Mouse (Mus musculus) inflammation-experienced regulatory T-cells, adult 6 months (primary cell): ENCODE data around the gene Srcin1. TPM values are rescaled to one million over a fixed set of nuclear protein-coding genes. Genes with fewer than 3 reads are reported as not detected.

Experiments used
- ATAC-seq: one replicate; pipeline ENCODE4 v1.8.0; 2017
- polyA plus RNA-seq, 3 experiments: library from polyadenylated mRNA; unstranded; fragments of 100-300 nt; shearing (Covaris generic); gene quantifications; one replicate each; pipeline ENCODE4 v1.2.1; 2017

Srcin1 gene
- polyA plus RNA-seq, 3 experiments from 2014 or later: not detected

DNA sequence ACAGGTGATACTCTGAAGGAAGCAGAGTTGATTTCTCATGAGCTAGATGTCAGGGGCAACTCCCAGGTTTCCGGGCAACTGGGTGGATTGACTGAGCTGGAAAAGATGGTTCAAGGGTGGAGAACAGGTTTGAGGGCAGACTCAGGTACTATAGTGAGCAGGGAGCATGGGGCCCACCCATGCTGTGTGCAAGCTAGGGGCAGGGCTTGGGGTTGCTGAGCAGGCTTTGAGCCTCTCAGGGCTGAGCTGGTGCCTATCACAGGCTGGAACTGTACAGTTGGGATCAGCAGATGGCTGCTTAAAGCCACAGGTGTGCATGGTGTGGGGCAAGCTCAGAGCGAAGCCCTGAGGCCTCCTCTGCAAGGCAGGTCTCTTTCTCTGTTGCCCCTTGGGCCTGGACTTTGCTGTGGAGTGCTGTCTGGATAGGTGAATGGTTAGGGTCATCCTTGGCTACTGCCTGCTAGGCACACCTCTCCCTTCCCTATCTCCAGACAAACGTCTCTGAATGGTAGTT, 114.6 kb downstream of the Srcin1 start:
- ATAC-seq: no peak

Other genes starting within 250 kb of the Srcin1 start
- gene Gpr179, start 224.1 kb downstream of the Srcin1 start, polyA plus RNA-seq: under 1 TPM; 0.18 to 0.37 (median 0.27) TPM
- gene Socs7, start 213.6 kb downstream of the Srcin1 start, polyA plus RNA-seq: 1 to 10 TPM; 5.9 to 8.5 (median 7.9) TPM
- not detected for gene Arhgap23, start 160.7 kb downstream of the Srcin1 start, polyA plus RNA-seq
- gene 4933428G20Rik, start 75.8 kb downstream of the Srcin1 start, polyA plus RNA-seq: not detected
- gene Epop, start 53.5 kb upstream of the Srcin1 start, polyA plus RNA-seq: under 1 TPM; 0.24 to 0.48 (median 0.45) TPM
- 10 to 100 TPM; 13.4 to 17.0 (median 14.6) TPM for gene Mllt6, start 87.2 kb upstream of the Srcin1 start, polyA plus RNA-seq
- gene Cisd3, start 109.6 kb upstream of the Srcin1 start, polyA plus RNA-seq: 100 to 1,000 TPM in 1 of 3 experiments, 10 to 100 TPM in 2; 69.0 to 129 (median 86.9) TPM
- gene Pcgf2, start 124.3 kb upstream of the Srcin1 start, polyA plus RNA-seq: 1 to 10 TPM; 4.6 to 6.9 (median 5.4) TPM
- 100 to 1,000 TPM; 461 to 576 (median 475) TPM for gene Psmb3, start 127.2 kb upstream of the Srcin1 start, polyA plus RNA-seq
- gene Pip4k2b, start 168.5 kb upstream of the Srcin1 start, polyA plus RNA-seq: 1 to 10 TPM; 2.4 to 2.9 (median 2.6) TPM
- 10 to 100 TPM; 23.0 to 28.1 (median 23.0) TPM for gene Cwc25, start 190.4 kb upstream of the Srcin1 start, polyA plus RNA-seq
- gene 1700001P01Rik, start 199.7 kb upstream of the Srcin1 start, polyA plus RNA-seq: under 1 TPM in 1 of 3 experiments, not detected in 2; 0.56 TPM
- 1,000 to 10,000 TPM in 2 of 3 experiments, 100 to 1,000 TPM in 1; 686 to 1,148 (median 1,072) TPM for gene Rpl23, start 206.3 kb upstream of the Srcin1 start, polyA plus RNA-seq
- gene Lasp1, start 222.8 kb upstream of the Srcin1 start, polyA plus RNA-seq: 10 to 100 TPM; 38.6 to 64.7 (median 40.7) TPM